Mouse (Mus musculus): Measurements from ENCODE around the gene Cdc5l.

GRCm38 (mm10) chr17:45434262-45434590, 689 bp upstream of the Cdc5l start:
- TF ChIP-seq POLR2A (IDR thresholded peaks at IDR 0.05; ENCODE audit: extremely low read depth, insufficient read depth, low read length), result no peak
- no peak for TF ChIP-seq CTCF (IDR thresholded peaks at IDR 0.05; ENCODE audit: extremely low read depth, insufficient read depth, low read length)

All from cortical plate, adult 2 months (tissue).